Mouse (Mus musculus): ENCODE results near the gene Dnaic1.

Gene Dnaic1

DNA sequence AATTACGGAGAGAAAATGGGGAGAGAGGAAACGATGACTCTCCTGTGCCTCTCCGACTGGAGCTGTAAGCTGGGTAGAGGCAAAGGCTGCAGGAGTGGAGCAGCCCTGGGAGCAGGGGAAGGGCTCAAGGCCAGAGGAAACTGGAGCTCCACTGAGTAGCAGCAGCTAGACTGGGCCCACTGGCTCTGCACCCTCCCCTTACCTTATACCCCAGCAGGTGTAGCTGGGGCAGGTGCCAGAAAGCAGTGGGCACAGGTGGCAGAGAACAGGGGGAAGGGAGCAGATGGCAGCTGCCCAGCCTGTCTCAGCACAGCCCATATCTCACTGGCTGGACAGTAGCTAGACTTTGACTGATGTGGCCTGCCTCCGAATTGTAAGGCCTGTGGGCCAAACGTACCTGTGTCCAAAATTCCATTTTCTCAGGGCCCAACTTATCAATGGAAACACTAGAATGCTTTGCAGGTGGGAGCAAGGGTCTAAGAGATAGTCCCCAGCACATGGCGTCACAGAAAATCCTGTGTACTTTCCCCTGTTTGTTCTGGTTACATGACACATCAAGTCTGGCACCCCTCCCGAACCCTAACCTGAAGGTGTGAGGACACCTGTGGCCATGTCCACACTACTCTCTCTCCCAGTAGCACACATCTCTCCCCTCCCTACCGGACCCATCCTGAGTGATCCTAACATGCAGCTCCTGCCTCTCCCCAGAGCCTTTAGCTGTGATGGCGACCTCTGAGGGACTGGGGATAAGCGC lies 67.5 kb downstream of the Dnaic1 start:
- DNase-seq: no peak

DNA sequence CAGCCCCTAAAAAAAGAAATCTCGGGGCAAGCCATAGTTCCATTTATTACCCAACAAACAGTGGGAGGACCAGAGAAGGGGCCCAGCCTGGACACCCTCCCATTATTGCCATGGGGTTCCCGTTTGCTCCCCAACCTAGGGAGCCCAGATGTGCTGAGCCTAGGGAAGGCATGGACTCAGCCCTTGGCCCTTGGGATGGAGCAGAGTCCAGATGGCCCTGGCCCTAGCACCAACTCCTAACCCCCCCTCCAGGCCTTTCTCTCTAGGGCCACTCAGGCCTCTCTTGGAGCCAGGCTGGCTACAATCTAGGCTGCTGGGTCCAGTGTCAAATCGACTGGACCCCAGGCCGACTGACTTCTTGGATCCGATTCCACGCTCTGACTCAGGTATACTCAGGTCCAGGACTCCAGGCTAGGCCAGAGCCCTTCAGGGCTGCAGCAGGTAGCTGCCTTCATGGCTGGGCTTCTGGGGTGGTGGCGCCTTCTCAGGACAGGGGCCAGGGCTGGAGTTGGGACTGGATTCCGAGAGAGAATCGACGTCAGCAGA lies 68.7 kb downstream of the Dnaic1 start:
- DNase-seq: no peak

DNA sequence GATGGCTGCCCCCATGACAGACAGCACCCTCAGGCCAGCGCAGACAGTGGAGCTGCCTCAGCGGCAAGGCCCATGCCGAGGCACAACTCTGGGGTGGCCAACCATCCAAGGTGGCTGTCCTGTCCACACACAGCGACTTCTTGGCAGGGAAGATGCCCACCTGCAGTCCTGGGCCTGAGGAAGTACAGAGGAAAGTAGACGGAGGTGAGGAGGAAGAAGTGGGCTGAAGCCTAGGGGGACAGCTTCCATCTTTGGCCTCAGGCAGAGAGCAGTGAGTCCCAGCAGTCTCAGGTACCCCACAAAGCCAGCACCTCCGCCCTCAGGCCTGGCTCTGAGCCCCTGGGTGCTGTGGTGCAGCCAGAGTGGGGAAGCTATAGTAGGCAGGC lies 69.2 kb downstream of the Dnaic1 start:
- DNase-seq: no peak

DNA sequence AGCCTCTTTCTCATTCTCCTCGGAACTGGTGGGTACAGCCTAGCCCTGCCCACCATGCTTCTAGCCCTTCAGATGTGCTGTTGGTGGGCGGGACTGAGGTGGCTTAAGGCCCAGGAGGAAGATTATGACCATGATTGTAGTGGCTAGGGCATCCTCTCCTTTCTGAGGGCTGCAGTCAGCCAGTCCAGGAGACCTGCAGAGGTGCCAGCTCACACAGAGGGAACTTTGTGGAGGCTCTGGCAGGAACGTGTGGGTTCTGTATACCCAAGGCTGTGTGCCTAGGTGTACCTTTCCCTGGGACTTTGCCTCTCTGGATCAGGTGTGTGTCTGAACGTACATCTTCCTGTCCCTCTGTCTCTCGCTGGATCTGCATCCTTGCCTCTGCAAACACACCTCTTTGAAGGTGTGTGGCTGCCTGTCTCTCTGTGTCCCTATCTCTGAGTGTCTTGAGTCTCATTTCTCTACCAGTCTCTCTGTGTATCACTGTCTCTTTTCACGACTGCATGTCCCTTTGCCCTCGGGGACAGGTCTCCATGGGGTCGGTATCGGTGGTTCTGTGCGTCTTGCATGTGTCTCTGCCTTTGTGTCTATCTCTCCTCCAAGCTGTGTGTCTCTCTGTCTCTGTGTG lies 69.8 kb downstream of the Dnaic1 start:
- peak in 1 of 2 experiments; percentile 8 for DNase-seq

DNA sequence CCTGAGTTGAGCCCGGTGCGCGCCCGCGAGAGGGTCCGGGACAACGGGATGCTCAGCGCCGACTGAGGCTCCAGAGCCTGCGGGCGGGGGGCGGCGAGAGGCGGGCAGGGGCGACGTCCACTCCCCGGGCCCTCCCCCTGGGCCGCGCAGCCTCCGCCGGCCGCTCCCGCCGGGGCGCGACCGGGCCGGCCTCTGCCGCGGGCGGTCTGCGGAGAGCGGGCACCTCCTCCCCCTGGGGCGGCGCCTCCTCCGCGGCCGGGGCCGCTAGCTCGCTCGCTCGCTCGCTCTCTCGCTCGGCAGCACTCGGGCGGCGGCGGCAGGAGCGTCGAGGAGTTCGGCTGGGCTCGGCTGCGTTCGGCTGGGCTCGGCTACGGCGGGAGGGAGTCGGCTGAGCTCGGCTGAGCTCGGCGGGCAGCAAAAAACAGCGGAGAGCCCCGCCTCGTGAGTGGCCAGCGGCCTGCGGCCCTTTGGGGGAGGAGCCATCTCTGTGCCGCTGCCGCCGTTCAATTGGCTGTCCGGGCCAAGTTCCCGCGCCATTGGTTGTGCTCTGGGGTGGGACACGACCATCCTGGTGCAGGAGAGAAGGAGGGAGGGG lies 70.4 kb downstream of the Dnaic1 start, which contains the start of gene Enho:
Gene Enho (minus strand): TSS at position 412 of the 595 bp plus-strand sequence.
- DNase-seq: peak; percentile 81 to 88

DNA sequence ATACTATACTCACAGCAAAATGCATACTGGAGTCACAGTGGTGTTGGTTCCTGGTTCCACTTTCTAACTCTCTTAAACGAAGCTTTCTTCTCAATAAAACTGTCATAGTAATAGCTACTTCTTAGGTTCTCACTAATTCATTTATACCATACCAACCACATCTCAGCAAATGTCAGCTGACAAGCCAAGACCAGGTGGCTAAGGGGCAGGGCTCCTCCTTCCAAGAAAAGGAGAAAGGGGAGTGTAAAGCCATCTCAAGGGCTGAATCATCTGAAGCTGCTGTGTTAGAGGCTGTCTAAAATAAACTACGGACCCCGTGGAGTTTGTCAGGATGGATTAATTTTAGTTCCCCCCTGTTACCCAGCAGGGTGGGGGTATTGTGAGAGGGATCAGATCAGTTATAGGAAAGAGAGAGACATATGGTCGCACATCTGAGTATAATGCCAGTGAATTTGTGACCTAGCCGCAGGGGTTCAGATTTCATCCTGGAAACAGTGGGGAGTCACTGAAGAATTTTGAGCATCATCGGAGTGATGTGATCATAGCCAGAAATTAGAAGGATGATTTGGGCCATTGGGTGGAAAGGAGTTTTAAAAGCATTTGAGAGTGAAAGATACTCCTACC lies 71.7 kb downstream of the Dnaic1 start:
- no peak for DNase-seq

DNA sequence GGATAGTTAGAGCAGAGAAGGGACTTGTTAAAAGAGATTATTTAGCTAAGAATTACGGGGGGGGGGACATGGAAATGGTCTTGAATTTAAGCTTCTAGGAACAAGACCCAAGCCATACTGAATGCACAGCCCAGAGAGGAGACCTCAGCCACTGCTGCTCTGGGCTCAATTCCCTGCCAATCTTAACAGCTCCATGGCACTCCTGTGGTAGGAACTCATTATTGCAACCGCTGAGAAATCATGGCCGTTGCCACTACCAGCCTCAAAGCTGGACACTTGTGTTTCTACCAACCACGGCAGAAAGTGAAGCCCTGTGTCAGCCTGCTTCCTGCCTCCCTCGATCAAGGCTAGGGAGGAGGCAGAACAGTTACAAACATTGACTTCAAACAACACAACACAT lies 75.9 kb downstream of the Dnaic1 start:
- no peak for DNase-seq

DNA sequence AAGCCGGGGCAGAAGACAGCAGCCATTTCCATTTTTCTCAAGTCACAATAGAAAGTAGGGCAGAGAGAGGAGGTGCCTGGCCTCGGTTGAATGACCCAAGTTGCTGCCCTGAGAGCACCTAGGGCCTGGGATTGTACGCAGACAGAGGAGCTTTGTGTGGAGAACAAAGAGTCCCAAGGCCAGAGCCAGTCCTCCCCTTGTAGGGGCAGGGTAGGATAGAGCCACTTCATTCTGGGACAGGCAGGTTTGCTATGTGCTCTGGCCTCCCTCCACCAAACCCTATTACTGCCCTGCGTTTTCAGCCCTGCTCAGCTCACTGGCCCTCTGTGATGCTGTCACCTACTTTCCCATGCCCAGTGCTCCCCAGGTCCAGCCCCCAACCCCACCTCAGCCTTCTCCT lies 78.6 kb downstream of the Dnaic1 start:
- no peak for DNase-seq

DNA sequence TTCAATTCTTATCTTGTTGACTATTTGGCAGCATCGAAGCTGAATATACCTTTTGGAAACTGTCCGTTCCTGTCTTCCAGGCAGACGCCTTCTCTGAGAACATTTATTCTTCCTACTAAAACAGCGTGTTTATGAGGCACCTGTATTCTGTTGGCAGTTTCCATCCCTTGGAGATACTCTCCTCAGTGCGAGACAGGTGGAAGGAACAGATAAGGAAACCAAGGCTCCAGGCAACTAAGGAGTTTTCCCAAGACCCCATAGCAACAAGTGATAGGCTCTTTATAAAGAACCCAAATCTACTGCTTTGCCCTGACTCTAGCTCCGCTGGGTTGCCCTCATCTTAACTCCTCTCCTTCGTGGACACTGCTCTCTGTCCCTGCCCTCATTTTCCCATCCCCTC lies 79.1 kb downstream of the Dnaic1 start:
- DNase-seq: no peak

DNA sequence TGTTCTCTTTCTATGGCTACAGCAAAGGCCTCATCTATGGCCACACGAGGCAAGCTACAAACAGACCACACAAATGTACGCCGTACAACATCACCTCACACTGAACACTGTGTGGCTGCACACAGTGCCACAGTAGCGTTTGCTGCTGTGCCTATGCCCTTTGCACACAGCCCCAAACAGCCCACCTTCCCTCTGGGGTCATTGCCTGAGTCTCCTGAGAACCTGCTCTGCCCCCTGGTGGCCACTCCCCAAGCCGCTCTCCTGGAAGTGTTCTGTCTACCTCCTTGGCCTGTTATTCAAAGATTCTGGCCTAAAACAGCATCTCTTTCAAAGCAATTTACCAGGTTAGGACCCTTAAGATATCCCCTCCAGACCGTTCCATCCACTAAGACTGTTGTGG lies 83.7 kb downstream of the Dnaic1 start:
- peak in 1 of 2 experiments; percentile 68 for DNase-seq

DNA sequence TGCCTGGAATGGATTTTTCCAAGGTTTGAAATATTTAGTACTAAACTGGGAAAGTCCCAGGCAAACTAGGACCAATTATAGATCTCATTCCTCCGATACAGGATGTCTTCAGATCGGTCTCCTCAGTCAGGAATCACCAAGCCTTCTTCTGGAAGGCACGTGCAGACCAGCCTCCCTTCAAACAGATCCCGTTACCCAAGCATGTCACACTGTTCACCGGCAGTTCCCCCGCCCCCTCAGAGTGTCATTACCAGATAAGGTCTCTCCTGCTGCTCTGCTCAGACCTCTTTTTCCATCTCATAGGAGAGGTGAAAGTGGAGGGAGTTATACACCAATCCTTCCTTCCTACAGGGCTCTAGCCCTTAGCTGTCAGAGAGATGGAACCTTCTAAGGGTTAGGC lies 84.2 kb downstream of the Dnaic1 start:
- DNase-seq: no peak

DNA sequence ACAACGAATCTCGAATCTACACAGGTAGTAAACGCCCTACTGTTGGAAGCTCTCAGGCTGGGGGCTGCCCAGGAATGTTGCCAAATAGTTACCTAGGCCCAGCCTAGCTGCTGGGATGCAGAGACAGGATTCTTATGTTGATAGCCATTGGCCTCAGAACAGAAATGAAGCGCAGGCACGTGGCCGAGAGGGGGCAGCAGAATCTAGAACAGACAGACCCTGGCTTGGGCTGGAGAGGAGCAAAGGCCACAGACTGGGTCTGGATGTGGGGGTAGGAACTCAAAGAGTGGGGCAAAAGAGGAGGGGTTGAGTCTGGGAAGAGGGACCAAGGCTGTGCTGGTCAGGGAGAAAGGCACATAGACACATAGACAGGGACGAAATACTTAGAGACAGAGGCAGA lies 84.6 kb downstream of the Dnaic1 start:
- peak in 1 of 2 experiments; percentile 27 for DNase-seq

DNA sequence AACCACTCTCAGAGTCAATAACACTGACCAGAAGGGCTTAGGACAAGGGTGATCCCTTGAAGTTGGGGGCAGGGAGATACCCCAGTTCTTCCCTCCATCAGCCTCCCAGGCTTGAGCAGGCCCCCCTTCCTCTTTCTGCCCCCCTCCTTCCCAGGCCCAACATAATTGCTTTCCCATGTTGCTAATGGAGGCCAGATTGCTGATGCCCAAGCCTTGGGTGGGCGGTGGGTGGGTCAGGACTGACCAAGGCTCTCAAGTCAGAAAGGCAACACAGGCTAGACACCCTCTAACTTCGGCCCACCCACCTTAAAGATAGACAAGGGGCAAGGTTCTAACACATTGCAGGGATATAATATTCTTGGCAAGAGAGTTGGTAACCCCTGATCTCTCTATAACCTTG lies 86.0 kb downstream of the Dnaic1 start:
- DNase-seq: no peak

DNA sequence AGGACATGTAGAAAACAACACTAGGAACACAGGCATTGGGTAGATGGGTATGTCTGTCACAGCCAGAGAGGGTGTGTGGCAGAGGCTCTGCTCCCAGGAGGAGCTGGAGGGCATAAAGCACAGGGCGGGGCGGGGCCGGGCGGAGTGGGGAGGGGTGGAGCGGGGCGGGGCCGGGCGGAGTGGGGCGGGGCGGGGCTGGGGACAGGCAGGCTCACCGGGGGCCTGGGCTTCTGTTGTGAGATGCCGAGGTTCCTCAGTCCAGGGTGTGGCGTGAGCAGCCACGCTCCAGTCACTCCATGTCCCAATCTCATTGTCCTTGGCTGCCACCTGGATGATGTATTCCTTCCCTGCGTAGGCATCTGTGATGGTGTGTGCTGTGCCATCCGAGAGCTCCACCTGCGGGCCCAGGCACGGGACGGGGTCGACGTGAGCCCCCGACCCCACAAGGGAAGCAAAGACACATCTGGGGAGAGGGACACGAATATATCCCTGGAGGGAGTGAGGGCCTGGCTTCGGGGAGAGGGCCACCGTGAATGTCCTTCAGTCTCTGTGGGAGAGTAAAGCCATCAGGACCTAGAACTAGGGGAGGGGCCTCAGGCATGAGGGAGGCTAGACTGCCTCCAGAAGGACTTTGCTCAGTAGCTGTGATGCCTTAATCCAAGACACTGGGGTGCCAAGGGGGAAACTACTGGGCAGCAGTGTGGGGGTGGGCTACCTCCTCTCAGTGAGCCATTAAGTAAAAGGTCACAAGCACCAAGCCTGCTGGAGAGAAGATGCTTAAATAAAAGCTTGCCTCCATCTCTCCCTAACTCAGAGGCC lies 89.2 kb downstream of the Dnaic1 start:
- no peak for DNase-seq

DNA sequence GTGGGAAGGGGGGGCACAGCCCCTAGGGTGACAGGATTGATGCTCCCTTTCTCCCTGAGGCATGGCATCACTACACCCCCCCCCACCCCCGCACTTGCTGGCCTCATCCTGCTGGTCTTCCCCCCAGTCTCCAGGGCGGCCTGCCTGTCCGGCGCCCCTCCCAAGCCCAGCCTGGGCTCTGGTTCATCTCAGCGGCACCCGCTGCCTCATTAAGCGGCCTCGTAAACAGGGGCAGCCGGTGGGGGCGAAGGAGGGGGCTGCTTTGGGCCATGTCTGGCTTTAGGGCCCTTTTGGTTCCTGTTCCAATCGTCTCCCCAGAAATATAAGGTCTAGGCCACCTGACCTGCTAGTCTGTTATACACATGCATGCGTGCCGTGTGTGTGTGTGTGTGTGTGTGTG lies 90.0 kb downstream of the Dnaic1 start:
- DNase-seq: no peak

DNA sequence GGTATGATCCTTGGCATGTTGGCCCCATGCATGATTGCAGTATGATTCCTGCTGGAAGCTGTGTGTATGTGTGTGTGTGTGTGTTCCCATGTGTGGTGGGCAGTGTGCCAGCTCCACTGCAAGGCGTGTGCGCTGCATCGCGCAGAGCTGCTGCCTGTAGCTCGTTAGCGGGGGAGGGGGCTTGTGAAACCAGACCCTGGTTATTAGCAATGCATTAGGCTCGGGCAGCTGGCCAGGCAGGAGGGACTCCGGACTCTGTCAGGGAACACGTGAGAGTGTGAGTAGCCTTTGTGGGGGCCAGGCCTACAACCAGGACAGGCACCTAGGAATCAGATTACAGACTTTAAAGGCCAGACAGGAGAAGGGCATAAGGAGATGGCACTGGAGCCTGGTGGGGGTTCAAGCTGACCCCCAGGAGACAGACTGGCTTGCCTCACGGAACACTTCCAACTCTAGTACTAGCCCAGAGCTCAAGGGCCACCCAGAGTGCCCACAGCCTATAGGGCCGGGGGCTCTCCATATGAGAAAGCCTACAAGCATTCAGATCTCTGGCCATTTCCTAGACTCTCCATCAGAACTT lies 91.4 kb downstream of the Dnaic1 start:
- DNase-seq: no peak

DNA sequence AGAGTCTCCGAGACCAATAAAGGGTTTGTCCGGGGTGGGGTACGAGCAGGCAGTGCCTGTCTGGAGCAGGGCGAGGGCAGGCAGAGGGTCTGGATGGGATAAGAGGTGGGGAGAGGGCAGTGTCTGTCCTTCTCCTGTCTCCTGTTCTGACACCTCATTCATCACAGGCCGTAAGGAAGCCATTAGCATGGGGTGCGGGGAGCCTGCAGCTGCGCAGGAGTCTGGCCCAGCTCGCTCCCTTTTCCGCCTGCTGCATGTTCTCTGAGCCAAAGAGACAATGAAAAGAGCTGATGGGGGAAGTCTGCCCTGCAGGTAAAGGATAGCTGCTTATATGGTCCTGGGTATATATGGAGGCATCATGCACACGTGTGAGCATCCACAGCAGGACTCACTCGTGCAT lies 93.1 kb downstream of the Dnaic1 start:
- no peak for DNase-seq

DNA sequence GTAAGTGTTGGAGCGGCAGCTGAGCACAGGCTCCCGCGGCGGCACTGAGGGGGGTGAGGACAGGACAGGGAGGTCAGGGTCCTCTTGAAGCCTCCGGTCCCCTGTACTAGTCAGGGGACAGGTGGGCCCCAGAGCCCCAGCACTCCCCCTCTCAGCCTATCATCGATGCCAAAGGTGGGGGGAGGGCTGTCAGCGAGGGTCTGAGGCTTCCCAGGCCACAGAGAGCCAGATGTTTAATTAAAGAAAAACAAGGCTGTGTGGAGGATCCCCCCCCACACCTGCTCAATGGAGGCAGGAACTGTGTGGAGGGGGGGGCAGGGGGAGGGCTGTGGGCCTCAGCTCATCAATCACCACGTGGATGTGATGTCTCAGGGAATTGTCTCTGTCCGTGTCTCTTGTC lies 94.0 kb downstream of the Dnaic1 start:
- DNase-seq: no peak

DNA sequence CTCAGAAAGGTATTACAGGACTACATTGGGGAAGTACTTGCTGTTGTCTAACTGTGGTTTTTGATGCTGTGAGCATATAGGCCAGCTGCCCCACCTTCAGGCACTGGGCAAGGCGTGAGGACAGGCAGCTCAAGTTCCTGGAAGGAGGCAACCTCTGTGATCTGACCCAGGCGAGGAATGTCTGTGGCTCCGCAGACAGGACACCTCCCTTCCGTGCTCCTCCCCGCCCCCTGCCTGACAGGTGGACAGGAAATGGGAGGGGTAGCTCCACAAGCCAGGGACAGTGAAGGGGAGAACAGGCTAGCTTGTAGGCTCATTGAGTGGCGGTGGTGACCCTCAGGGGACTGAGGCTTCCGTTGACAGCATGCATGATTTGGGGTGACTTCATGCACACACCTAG lies 95.0 kb downstream of the Dnaic1 start:
- no peak for DNase-seq

DNA sequence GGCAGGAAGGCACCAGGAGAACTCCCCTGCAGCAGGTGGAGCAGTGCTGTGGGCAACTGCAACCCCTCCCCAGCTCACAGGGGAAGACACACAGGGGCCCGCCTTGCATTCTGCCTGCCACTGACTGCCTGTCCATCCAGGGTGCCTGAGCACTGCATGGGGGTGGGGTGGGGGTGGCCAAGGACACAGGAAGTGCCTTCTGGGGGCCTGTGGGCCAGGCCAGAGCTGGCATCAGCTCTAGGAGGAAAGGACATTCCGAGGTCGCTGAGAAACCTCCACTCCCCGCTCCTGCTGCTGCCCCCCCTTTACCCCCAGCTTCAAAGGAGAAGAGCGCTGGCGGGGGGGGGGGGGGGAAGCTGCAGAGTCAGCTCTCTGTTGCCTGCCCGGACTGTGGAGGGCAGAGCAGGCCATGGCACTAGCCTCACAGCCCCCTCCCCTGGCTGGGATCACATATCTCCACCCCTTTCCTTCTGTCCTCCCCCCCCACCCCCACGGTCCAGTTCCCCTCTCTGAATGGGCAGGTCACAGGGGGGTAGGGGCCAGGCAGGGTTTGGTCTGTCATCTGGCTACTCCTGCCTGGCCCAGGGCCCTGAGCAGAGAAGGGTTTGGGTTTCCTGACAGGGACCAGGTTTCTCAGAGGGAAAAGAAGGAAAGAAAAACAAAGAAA lies 95.6 kb downstream of the Dnaic1 start:
- DNase-seq: no peak

DNA sequence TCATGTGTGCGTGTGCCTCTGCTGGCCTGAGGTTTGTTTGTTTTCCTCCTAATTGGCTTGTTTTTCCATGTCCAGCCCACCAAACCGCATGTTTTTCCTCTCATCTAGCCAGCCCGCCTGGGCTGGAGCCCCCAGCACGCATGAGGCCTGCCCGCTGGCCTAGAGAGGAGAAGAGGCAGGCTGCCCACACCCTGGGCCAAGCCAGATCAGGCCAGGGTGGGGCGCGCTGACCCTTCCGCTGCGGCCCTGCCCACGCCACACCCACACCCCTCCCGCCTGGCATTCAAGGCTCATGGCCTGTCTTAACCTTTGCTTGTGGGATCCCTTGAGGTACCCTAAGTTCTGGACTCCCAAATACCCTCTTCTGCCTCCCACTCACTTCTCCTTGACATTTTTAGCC lies 97.1 kb downstream of the Dnaic1 start:
- no peak for DNase-seq

DNA sequence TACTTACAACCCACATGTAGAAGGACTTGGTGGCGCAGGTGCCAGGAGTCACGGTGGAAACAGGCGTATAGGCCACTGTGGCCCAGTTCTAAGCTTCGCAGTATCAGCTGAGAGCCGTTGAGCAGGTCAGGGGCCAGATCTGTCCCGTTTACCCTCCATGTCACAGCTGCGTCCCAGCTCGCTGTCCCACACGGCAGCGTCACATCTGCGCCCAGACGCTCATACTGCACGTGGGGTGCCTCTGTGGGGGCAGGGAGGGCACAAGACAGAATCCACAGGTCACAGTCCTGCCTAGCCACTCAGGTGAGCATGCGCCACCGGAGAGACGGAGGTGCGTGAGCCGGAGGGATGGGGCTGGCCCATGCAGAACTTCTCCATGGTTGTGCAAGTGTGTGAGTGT lies 101.3 kb downstream of the Dnaic1 start:
- no peak for DNase-seq

All from spleen, adult 18-20 months (tissue).